10 mouse cellular contexts compared by ENCODE assay signal in genomic region chr7:55189496-55189895, GRCm38 (mm10).
DNase-seq lines count a peak whose midpoint lies in the region.
"Had no signal": no experiment of that assay in that cellular context is flagged by ENCODE, and none has a peak within 500 bp of the region (broad histone marks: within the 10 kb centered on the region; RNA-seq: fewer than 3 reads in every experiment).

No protein-coding gene starts in this region.

- peak; percentile 28 for DNase-seq in right cerebral cortex, adult 18-20 months
- DNase-seq in right cerebral cortex, postnatal 14 days = no peak
- peak; percentile 75 to 86 for DNase-seq in layer of hippocampus, adult 18-20 months (ENCODE audit: low spot score in 2 of 2)
- DNase-seq in left cerebral cortex, postnatal 14 days (ENCODE audit: low spot score in 2 of 2) = peak; percentile 20 to 26
- DNase-seq in heart, postnatal 14 days = no peak
- DNase-seq in testis, postnatal 10 days (ENCODE audit: low spot score) = no peak
- DNase-seq in cerebellum, adult 8-10 months = no peak
- DNase-seq: adrenal gland, postnatal 25 days; cerebellum, adult 18-20 months; lung, adult 18-20 months had no signal

- intact Hi-C loops in left cerebral cortex, postnatal 14 days (cut with DNase I) = no loop called here
- intact Hi-C loops in heart, postnatal 14 days (cut with DNase I) = no loop called here

Comparison
In these comparisons a context has a peak if more than half of its experiments do, and no peak if none do; other contexts are left out.
1. DNase-seq: peak in right cerebral cortex, adult 18-20 months (single experiment), layer of hippocampus, adult 18-20 months (2 of 2) and left cerebral cortex, postnatal 14 days (2 of 2); none in right cerebral cortex, postnatal 14 days (single experiment), heart, postnatal 14 days (0 of 2), testis, postnatal 10 days (single experiment) and cerebellum, adult 8-10 months (single experiment).